Mouse (Mus musculus): Measurements from ENCODE around the gene Ccnd3. TPM values are rescaled to one million over a fixed set of nuclear protein-coding genes. Genes with fewer than 3 reads are reported as not detected.
"Not testable (repeated sequence)": the region's sequence is repeated elsewhere in the genome, so short reads cannot be mapped to it uniquely, and the experiment has no call there.

Gene Ccnd3
- total RNA-seq, 2 experiments from 2014 or later = 43.4 to 43.6 TPM

- no peak for DNase-seq (ENCODE audit: low spot score in 2 of 2)
These were observed 89.0 kb downstream of the Ccnd3 start for GRCm38 (mm10) chr17:47593854-47594182.

GRCm38 (mm10) chr17:47594183-47594968 lies 89.5 kb downstream of the Ccnd3 start:
- DNase-seq (ENCODE audit: low spot score in 2 of 2) = no peak

- DNase-seq (ENCODE audit: low spot score in 2 of 2) = no peak
These were observed 90.1 kb downstream of the Ccnd3 start for GRCm38 (mm10) chr17:47594969-47595247.

GRCm38 (mm10) chr17:47595248-47596161 lies 90.7 kb downstream of the Ccnd3 start:
- no peak for DNase-seq (ENCODE audit: low spot score in 2 of 2)

GRCm38 (mm10) chr17:47596162-47596838 lies 91.4 kb downstream of the Ccnd3 start:
- no peak for DNase-seq (ENCODE audit: low spot score in 2 of 2)

GRCm38 (mm10) chr17:47596839-47597164 lies 92.0 kb downstream of the Ccnd3 start:
- DNase-seq (ENCODE audit: low spot score in 2 of 2) = no peak

- DNase-seq (ENCODE audit: low spot score in 2 of 2) = no peak
These were observed 92.4 kb downstream of the Ccnd3 start for GRCm38 (mm10) chr17:47597261-47597660.

- DNase-seq (ENCODE audit: low spot score in 2 of 2) = peak in 1 of 2 experiments; percentile 39
These were observed 93.2 kb downstream of the Ccnd3 start for GRCm38 (mm10) chr17:47597838-47598579.

- DNase-seq (ENCODE audit: low spot score in 2 of 2) = not testable (repeated sequence)
These were observed 93.9 kb downstream of the Ccnd3 start for GRCm38 (mm10) chr17:47598580-47599304.

GRCm38 (mm10) chr17:47599511-47600297 lies 94.9 kb downstream of the Ccnd3 start:
- DNase-seq (ENCODE audit: low spot score in 2 of 2) = no peak

- DNase-seq (ENCODE audit: low spot score in 2 of 2) = no peak
These were observed 95.9 kb downstream of the Ccnd3 start for GRCm38 (mm10) chr17:47600601-47601388.

- DNase-seq (ENCODE audit: low spot score in 2 of 2) = no peak
These were observed 96.5 kb downstream of the Ccnd3 start for GRCm38 (mm10) chr17:47601389-47601755.

GRCm38 (mm10) chr17:47602289-47602688 lies 97.4 kb downstream of the Ccnd3 start:
- no peak for DNase-seq (ENCODE audit: low spot score in 2 of 2)

GRCm38 (mm10) chr17:47606220-47606619 lies 101.4 kb downstream of the Ccnd3 start:
- DNase-seq (ENCODE audit: low spot score in 2 of 2) = no peak

- no peak for DNase-seq (ENCODE audit: low spot score in 2 of 2)
These were observed 104.3 kb downstream of the Ccnd3 start for GRCm38 (mm10) chr17:47609182-47609581.

- DNase-seq (ENCODE audit: low spot score in 2 of 2) = peak; percentile 93 to 97
These were observed 106.2 kb downstream of the Ccnd3 start, which contains the start of the genes Bysl, Med20 and Gm20517 for GRCm38 (mm10) chr17:47610849-47611660. Gene Bysl, minus strand, starts transcription at chr17:47611492. Gene Med20, plus strand, starts transcription at chr17:47611582. Gene Gm20517, plus strand, starts transcription at chr17:47611589.

- DNase-seq (ENCODE audit: low spot score in 2 of 2) = no peak
These were observed 106.8 kb downstream of the Ccnd3 start for GRCm38 (mm10) chr17:47611661-47611982.

- peak in 1 of 2 experiments; percentile 47 for DNase-seq (ENCODE audit: low spot score in 2 of 2)
These were observed 109.2 kb downstream of the Ccnd3 start for GRCm38 (mm10) chr17:47614018-47614417.
